In genomic region chr3:107459196-107459772, GRCm38 (mm10) we compare ENCODE assay signal across 9 mouse cellular contexts. TPM values are rescaled to one million over a fixed set of nuclear protein-coding genes. Genes with fewer than 3 reads are reported as not detected.
DNase-seq lines count a peak whose midpoint lies in the region; ATAC-seq and TF ChIP-seq lines count a peak whose summit lies in the region.
"Had no signal": no experiment of that assay in that cellular context is flagged by ENCODE, and none has a peak within 500 bp of the region (broad histone marks: within the 10 kb centered on the region; RNA-seq: fewer than 3 reads in every experiment).

Kcnc4 (minus strand) TSS chr3:107459552.

- DNase-seq in heart, adult 9 months (ENCODE audit: low spot score in 2 of 2), result no peak
- DNase-seq in ES-CJ7 (ENCODE audit: low read depth, low spot score), result peak; percentile 37
- DNase-seq in cerebellum, postnatal 36 days, result peak; percentile 44 to 53
- DNase-seq in gastrocnemius, postnatal 4 days (ENCODE audit: low spot score in 2 of 2), result peak in 1 of 2 experiments; percentile 32
- DNase-seq in layer of hippocampus, postnatal 14 days (ENCODE audit: low spot score in 2 of 2), result no peak
- no peak for DNase-seq in thymus, postnatal 10 days (ENCODE audit: low spot score in 2 of 2)

- H3K4me3 ChIP-seq in heart, embryonic 11.5 days (ENCODE audit: low read depth, low read length), result peak within 1 kb of the TSS; percentile 57
- H3K4me3 ChIP-seq in myocyte, result no peak within 1 kb of the TSS

- H3K79me2 ChIP-seq in myocyte (ENCODE audit: control insufficient read depth, insufficient read depth), result no peaks in the 10 kb centered on the region

- no peak for TF ChIP-seq POLR2A in myocyte (IDR thresholded peaks at IDR 0.05; ENCODE audit: insufficient read length, low read depth)

- under 1% methylated on average over 66 of the region's 68 CpGs for WGBS in heart, embryonic 11.5 days (ENCODE audit: insufficient replicate concordance)

- H3ac ChIP-seq in myocyte (ENCODE audit: control insufficient read depth, insufficient read length), result no peak within 1 kb of the TSS

- peak within 1 kb of the TSS; percentile 94 for H3K4me2 ChIP-seq in heart, embryonic 11.5 days
- peak within 1 kb of the TSS; percentile 2 for H3K4me2 ChIP-seq in myocyte (ENCODE audit: low read depth)

- H3K36me3 ChIP-seq in heart, embryonic 11.5 days (ENCODE audit: control insufficient read depth, insufficient read depth, low read length), result no peaks in the 10 kb centered on the region
- H3K36me3 ChIP-seq in myocyte (ENCODE audit: control insufficient read depth, insufficient read depth), result no peaks in the 10 kb centered on the region

- peaks cover 84% of the 10 kb centered on the region for H3K27me3 ChIP-seq in heart, embryonic 11.5 days (ENCODE audit: control insufficient read depth, insufficient read depth, low read length)
- peaks cover 87% of the 10 kb centered on the region for H3K27me3 ChIP-seq in myocyte (ENCODE audit: control insufficient read depth, insufficient read depth, insufficient read length)

- H3K9ac ChIP-seq in heart, embryonic 11.5 days (ENCODE audit: low read depth, low read length), result peak within 1 kb of the TSS; percentile 35; the same call in 1 of the 2 replicates

- peaks cover 10% of the 10 kb centered on the region; the same call in 1 of the 2 replicates for H3K4me1 ChIP-seq in heart, embryonic 11.5 days (ENCODE audit: control insufficient read depth, insufficient read depth, low read length)

- H3K27ac ChIP-seq in heart, embryonic 11.5 days (ENCODE audit: low read depth, low read length), result no peak within 1 kb of the TSS

- peak; percentile 39 for ATAC-seq in heart, embryonic 11.5 days (replicated peaks; ENCODE audit: insufficient number of reproducible peaks, low FRiP score, low TSS enrichment)

- no peaks in the 10 kb centered on the region for H3K9me3 ChIP-seq in heart, embryonic 11.5 days (replicated peaks; ENCODE audit: control insufficient read depth, low read length)

TF ChIP-seq in myocyte, 11 proteins besides CTCF, POLR2A, EP300 and RAD21:
- TF ChIP-seq MYOG (IDR thresholded peaks at IDR 0.05; ENCODE audit: control insufficient read depth in 1 of 3, insufficient read depth in 1 of 3, insufficient read length in 2 of 3, low read depth in 2 of 3) (no peak), TCF12 (IDR thresholded peaks at IDR 0.05; ENCODE audit: insufficient read depth, poor library complexity, severe bottlenecking) (no peak), POLR2AphosphoS2 (IDR thresholded peaks at IDR 0.05; ENCODE audit: insufficient read length, low read depth) (no peak), CEBPB (IDR thresholded peaks at IDR 0.05; ENCODE audit: insufficient read depth, poor library complexity, severe bottlenecking) (no peak), E2F4 (IDR thresholded peaks at IDR 0.05; ENCODE audit: insufficient read depth) (no peak), MYOD1 (IDR thresholded peaks at IDR 0.05; ENCODE audit: control insufficient read depth in 1 of 3, insufficient read length in 2 of 3, low read depth in 2 of 3) (no peak), SRF (IDR thresholded peaks at IDR 0.05; ENCODE audit: control insufficient read depth, insufficient read length, low read depth) (no peak), REST (IDR thresholded peaks at IDR 0.05; ENCODE audit: insufficient read depth, insufficient read length) (no peak), MAX (IDR thresholded peaks at IDR 0.05; ENCODE audit: low read depth) (no peak), TCF3 (IDR thresholded peaks at IDR 0.05; ENCODE audit: insufficient read length, low read depth) (no peak)

RNA-seq across cellular contexts. Expression of gene Kcnc4, which starts in this region (rescaled TPM):
- 0.17 and 0.18 TPM in 2 replicates for polyA plus RNA-seq in heart, embryonic 11.5 days (2014; fragmentation: Nextera tagmentation; extraction: Ambion mirVana)
- 10 to 100 TPM; 37.2 to 45.8 TPM for total RNA-seq in gastrocnemius, postnatal 4 days (2021)
- total RNA-seq in layer of hippocampus, postnatal 14 days (2021), result 10 to 100 TPM; 33.1 to 35.8 TPM
- not detected for polyA plus RNA-seq in myocyte (2012; fragmentation: generic; extraction: Trizol)
- total RNA-seq: CH12.LX had no signal

Comparison
In these comparisons a context has a peak if more than half of its experiments do, and no peak if none do; other contexts are left out.
1. Peak in ATAC-seq, H3K4me3 ChIP-seq, H3K9ac ChIP-seq and H3K4me2 ChIP-seq in heart, embryonic 11.5 days; RNA of the gene not detected or under 1 TPM.
2. DNase-seq: peak in ES-CJ7 (single experiment) and cerebellum, postnatal 36 days (2 of 2); none in heart, adult 9 months (0 of 2), layer of hippocampus, postnatal 14 days (0 of 2) and thymus, postnatal 10 days (0 of 2).